Mouse (Mus musculus) liver, adult 2 months (tissue): ENCODE measurements around the gene Wdtc1.

Experiments
- CTCF ChIP-seq: fragments of 200-500 bp; IDR thresholded peaks from 2 replicates; pipeline ENCODE4 v1.5.1; 2011; ENCODE audit warnings: low read depth, low read length, control low read depth
- POLR2A ChIP-seq: fragments of 200-500 bp; IDR thresholded peaks from 2 replicates; pipeline ENCODE4 v1.6.1; 2011; ENCODE audit warnings: low read length, control low read depth; ENCODE audit not compliant: insufficient read depth; ENCODE audit errors: extremely low read depth

GRCm38 (mm10) chr4:133370298-133371274, 17.3 kb upstream of the Wdtc1 start:
- TF ChIP-seq CTCF (no peak), POLR2A (no peak)
